Mouse (Mus musculus) kidney, adult 2 months (tissue): Measurements from ENCODE around the gene Rab26.

ENCODE experiments used
- CTCF ChIP-seq: fragments of 200-500 bp; conservative IDR thresholded peaks from 2 replicates; pipeline ENCODE4 v1.5.1; 2011; ENCODE audit warnings: low read depth, mild to moderate bottlenecking, control low read depth, low read length, moderate library complexity, mixed read lengths; ENCODE audit not compliant: insufficient read depth, insufficient read length
- POLR2A ChIP-seq: fragments of 200-500 bp; IDR thresholded peaks from one replicate; pipeline ENCODE4 v1.6.1; 2011; ENCODE audit warnings: low read depth, low read length, control low read depth

GRCm38 (mm10) chr17:24528560-24528918 lies 5.5 kb downstream of the Rab26 start:
- TF ChIP-seq CTCF: no peak
- no peak for TF ChIP-seq POLR2A
